Mouse (Mus musculus): ENCODE data around the gene Nav2.

Gene Nav2

GRCm38 (mm10) chr7:49499598-49499997 is 591.1 kb downstream of the Nav2 start:
- DNase-seq (ENCODE audit: low read depth in 2 of 2, low spot score in 2 of 2), result no peak

GRCm38 (mm10) chr7:49500916-49501315 is 592.4 kb downstream of the Nav2 start:
- no peak for DNase-seq (ENCODE audit: low read depth in 2 of 2, low spot score in 2 of 2)

- DNase-seq (ENCODE audit: low read depth in 2 of 2, low spot score in 2 of 2), result no peak
Measured at GRCm38 (mm10) chr7:49503419-49503818, 594.9 kb downstream of the Nav2 start.

- DNase-seq (ENCODE audit: low read depth in 2 of 2, low spot score in 2 of 2), result no peak
Measured at GRCm38 (mm10) chr7:49503881-49504280, 595.4 kb downstream of the Nav2 start.

- no peak for DNase-seq (ENCODE audit: low read depth in 2 of 2, low spot score in 2 of 2)
Measured at GRCm38 (mm10) chr7:49504297-49504696, 595.8 kb downstream of the Nav2 start.

GRCm38 (mm10) chr7:49505024-49505423 is 596.5 kb downstream of the Nav2 start:
- DNase-seq (ENCODE audit: low read depth in 2 of 2, low spot score in 2 of 2), result no peak

- no peak for DNase-seq (ENCODE audit: low read depth in 2 of 2, low spot score in 2 of 2)
Measured at GRCm38 (mm10) chr7:49506085-49506820, 597.7 kb downstream of the Nav2 start.

GRCm38 (mm10) chr7:49507943-49508506 is 599.5 kb downstream of the Nav2 start:
- no peak for DNase-seq (ENCODE audit: low read depth in 2 of 2, low spot score in 2 of 2)

- DNase-seq (ENCODE audit: low read depth in 2 of 2, low spot score in 2 of 2), result no peak
Measured at GRCm38 (mm10) chr7:49511820-49512453, 603.4 kb downstream of the Nav2 start.

GRCm38 (mm10) chr7:49513763-49514437 is 605.4 kb downstream of the Nav2 start:
- no peak for DNase-seq (ENCODE audit: low read depth in 2 of 2, low spot score in 2 of 2)

- DNase-seq (ENCODE audit: low read depth in 2 of 2, low spot score in 2 of 2), result no peak
Measured at GRCm38 (mm10) chr7:49515012-49515411, 606.5 kb downstream of the Nav2 start.

GRCm38 (mm10) chr7:49520504-49520903 is 612.0 kb downstream of the Nav2 start:
- DNase-seq (ENCODE audit: low read depth in 2 of 2, low spot score in 2 of 2), result no peak

- DNase-seq (ENCODE audit: low read depth in 2 of 2, low spot score in 2 of 2), result no peak
Measured at GRCm38 (mm10) chr7:49521349-49521748, 612.8 kb downstream of the Nav2 start.

GRCm38 (mm10) chr7:49521976-49522375 is 613.5 kb downstream of the Nav2 start:
- DNase-seq (ENCODE audit: low read depth in 2 of 2, low spot score in 2 of 2), result no peak

- no peak for DNase-seq (ENCODE audit: low read depth in 2 of 2, low spot score in 2 of 2)
Measured at GRCm38 (mm10) chr7:49522411-49523114, 614.0 kb downstream of the Nav2 start.

GRCm38 (mm10) chr7:49523115-49523445 is 614.6 kb downstream of the Nav2 start:
- no peak for DNase-seq (ENCODE audit: low read depth in 2 of 2, low spot score in 2 of 2)

GRCm38 (mm10) chr7:49523729-49524128 is 615.2 kb downstream of the Nav2 start:
- DNase-seq (ENCODE audit: low read depth in 2 of 2, low spot score in 2 of 2), result no peak

GRCm38 (mm10) chr7:49525348-49526100 is 617.0 kb downstream of the Nav2 start:
- DNase-seq (ENCODE audit: low read depth in 2 of 2, low spot score in 2 of 2), result no peak

- no peak for DNase-seq (ENCODE audit: low read depth in 2 of 2, low spot score in 2 of 2)
Measured at GRCm38 (mm10) chr7:49526101-49526499, 617.6 kb downstream of the Nav2 start.

- DNase-seq (ENCODE audit: low read depth in 2 of 2, low spot score in 2 of 2), result no peak
Measured at GRCm38 (mm10) chr7:49527495-49527894, 619.0 kb downstream of the Nav2 start.

- no peak for DNase-seq (ENCODE audit: low read depth in 2 of 2, low spot score in 2 of 2)
Measured at GRCm38 (mm10) chr7:49527925-49528324, 619.4 kb downstream of the Nav2 start.

Measured in CD8-positive naive resting alpha-beta T cell, adult 2 months (primary cell).